Mouse (Mus musculus): ENCODE measurements around the gene 2010111I01Rik.
A peak's percentile ranks its signal among the peaks of the same experiment; 100 is the strongest.
"Not testable (repeated sequence)": the region's sequence is repeated elsewhere in the genome, so short reads cannot be mapped to it uniquely, and the experiment has no call there.

The 2010111I01Rik gene

DNA sequence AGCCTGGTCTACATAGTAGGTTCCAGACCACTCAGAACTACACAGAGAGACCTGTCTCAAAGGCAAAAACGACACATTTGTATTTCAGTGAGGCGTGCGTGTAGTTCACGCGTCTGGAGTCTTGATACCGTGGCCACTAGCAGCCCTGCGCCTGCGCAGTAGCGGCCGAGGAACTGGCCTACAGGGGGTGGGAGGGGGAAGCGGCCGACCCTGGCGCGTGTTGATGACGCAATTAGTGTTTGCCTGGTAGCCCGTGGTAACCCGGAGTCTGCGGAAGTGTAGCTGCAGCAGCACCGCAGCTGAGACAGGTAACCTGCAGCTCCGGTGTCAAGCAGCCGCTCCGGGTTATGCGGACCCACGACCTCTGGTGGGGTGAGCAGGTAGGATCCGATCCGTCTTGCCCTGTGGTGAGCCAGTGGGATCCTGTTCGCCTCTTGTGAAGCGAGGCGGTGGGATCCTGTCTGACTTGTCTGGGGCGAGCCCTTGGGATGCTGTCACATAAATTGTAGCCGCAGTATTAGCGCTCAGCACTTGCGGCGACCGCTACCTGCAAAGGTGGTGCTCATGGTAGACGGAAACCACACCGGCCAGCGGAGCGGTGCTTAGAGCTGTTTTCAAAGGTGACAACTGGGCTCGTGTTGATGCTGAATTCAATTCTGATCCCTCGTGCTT lies at the start of gene 2010111I01Rik:
Gene 2010111I01Rik (plus strand): TSS at position 254 of the 672 bp plus-strand sequence.
- DNase-seq (ENCODE audit: low spot score in 2 of 2): peak; percentile 83 to 96

DNA sequence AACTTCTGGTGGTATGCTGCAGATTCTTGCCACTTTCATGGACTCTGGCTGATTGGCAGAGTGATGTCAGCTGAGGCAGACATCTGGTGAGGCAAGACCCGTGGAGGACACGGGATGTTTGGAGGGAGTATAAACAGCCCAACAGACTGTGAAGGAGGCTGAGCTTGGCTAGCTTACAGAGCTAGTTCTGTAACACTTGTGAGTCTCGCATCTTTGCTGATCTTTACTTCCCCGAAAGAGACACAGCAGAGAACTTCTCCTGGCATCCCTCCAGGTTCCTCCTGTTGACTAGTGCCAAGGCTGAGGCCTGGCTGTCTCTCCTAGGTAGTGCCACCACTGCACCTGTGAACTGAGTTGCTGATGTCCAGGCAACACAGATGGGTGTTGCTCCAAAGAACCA lies 48.0 kb upstream of the 2010111I01Rik start:
- DNase-seq (ENCODE audit: low spot score in 2 of 2): no peak

DNA sequence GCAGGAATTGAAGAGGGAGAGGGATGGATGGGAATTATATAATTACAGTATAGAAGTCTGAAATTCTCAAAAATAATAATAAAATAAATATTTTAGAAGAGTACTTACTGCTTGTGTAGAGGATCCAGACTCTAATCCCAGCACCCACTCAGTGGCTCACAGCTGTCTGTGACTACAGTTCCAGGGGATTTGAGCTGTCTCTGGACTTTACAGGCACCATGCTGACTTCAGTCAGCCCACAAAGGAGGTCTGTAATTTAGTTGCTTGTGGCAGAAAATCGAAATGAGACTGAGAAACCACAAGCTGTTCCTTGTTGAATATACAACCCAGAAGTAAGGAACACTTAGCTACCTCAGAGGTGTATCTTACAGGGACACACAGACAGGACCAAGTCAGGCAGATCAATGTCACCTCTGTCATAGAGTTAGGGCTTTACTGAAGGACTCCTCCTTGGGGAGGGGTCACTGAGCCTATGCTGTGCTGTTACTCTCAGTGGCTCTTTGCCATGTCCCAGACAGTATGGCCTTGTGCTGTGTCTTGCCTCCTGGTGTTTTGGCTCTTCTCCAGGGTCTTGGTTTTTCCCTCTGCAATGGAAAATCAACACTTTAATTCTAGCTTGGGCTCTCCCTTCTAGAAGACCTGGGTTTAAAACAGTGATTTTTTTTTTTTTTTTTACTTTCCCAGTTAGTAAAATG lies 47.1 kb upstream of the 2010111I01Rik start:
- no peak for DNase-seq (ENCODE audit: low spot score in 2 of 2)

DNA sequence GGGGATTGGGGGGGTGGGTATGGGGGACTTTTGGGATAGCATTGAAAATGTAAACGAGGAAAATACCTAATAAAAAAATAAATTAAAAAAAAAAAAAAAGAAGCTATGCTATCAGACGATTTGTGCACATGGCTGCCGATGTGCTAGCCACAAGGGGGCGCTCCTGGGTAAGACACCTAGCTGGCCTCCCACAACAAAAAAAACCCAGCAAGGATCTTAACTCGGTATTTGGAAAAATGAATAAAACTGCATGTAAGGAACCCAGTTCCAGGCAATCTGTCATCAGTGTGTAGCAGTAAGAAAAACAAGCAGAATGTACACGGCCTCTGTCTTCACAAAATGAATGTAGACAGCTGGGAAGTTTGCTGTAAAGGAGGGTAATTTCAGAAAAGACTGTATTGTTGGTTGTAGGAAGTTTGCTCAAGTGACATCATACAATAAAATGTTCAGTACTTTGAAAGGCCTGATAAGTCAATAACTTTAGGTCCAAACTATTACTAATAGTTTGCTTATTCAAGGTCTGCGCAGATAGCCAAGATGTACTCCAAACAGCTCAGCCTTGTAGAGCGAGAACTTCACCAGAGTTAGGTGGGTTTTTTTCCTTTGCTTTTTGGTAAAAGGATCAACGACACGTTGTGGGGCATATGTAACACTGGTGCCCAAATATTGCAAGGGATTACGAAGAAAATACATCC lies 44.9 kb upstream of the 2010111I01Rik start:
- DNase-seq (ENCODE audit: low spot score in 2 of 2): peak in 1 of 2 experiments; percentile 80

DNA sequence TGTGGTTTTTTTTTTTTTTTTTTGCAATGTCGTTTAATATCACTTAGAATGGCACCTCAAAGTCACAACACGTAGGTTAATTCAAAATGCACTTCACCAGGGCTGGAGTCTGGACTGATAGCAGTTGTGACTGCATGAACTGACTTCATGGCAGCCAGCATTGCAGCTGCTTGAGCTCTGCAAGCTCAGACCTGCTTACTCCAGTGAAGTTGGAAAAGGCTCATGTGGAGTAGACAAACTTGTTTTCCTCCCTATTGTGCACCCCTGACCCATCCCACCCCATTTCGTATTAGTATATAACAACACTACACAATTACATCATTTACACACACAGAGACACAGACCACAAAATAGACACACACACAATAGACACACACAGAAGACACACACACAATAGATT lies 42.0 kb upstream of the 2010111I01Rik start:
- DNase-seq (ENCODE audit: low spot score in 2 of 2): no peak

DNA sequence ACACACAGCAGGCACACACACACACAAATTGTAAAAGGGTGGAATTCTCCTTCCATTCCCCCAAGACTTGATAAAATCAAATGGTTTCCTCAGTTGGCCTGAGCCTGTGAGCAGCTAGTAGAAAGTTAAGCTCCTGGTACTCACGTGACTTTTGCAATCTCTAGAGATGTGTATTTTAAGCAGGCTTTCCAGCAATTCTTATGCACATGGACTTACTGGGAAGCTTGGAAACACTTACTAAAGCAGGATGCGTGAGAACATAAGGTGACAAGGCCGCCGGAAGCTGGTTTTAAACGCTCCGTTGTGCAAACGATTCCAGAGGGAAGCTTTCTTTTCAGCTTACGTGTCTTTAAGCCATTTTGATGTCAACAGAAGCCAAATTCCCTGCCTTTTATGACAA lies 41.5 kb upstream of the 2010111I01Rik start:
- DNase-seq (ENCODE audit: low spot score in 2 of 2): no peak

DNA sequence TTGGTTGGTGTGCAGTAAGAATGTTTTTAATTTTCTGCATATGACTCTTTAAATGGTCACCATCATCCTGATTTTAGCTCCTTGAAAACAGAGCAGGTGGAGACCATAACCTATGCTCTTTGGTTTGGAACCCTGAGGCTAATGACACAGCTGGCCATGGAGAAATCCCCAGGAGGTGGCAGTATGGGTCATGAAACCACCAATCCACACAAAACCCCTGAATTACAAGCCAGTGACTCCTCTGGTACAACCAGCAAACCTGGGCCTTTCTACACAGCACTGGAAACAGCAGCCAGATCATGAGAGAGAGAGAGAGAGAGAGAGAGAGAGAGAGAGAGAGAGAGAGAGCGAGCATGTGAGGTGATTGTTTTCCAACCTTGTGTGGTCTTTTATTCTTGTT lies 38.2 kb upstream of the 2010111I01Rik start:
- DNase-seq (ENCODE audit: low spot score in 2 of 2): peak in 1 of 2 experiments; percentile 53

DNA sequence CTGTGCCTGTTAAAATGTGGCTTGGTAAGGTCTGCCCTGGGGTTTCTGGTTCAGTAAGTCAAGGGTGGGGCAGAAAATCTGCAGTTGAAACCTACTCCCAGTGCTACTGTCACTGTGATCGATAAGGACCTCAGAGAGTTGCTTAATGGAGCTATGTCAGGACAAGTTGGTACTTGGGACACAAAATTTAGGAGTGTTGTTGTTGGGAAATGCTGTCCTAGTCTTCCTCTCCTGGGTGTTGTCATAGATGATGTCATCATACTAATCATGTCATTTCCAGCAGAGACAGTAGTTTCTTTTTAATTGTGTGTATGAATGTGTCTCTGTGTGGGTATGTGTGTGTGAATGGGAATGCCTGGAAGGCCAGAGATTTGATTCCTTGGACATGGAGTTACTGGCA lies 37.2 kb upstream of the 2010111I01Rik start:
- no peak for DNase-seq (ENCODE audit: low spot score in 2 of 2)

DNA sequence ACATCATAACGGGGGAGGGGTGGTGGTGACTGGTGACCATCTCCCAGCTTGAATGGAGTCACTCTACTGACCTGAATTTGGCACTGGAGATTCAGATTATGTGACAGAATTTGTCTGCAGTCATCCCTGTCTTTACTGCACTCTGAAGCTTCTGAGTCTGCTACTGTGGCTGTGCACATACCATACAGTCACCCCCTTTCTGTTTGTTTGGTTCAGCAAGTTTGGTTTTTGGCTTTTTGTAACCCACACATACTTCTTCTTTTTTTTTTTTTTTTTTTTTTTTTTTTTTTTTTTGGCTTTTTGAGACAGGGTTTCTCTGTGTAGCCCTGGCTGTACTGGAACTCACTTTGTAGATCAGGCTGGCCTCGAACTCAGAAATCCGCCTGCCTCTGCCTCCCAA lies 35.5 kb upstream of the 2010111I01Rik start:
- not testable (repeated sequence) for DNase-seq (ENCODE audit: low spot score in 2 of 2)

DNA sequence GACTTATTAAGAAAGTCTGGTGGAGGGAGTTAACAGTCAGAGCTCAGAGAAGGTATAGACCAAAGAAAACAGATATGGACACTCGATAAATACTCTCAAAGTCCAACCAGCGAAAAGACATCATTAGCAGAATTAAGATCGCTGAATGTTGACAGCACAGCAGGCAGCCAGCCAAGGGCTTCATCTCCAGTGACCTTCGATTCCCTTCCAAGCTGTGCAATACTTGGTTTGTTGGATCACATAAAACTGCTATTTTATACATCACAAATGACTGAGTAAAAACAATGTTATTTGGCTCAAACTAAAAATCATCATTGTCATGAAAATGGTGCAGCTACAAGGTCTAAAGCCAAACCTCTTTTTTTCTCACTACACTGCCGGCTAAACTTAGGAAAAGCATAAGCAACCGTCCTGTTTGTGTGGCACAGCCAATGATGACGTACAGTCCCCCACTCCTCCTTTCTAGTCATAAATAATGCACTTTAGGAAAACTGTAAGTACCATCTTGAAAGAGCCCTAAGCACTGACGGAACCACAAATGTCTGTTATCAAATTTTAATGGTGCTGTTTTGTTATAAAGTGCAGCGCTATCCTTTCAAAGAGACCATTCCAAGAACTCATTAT lies 34.8 kb upstream of the 2010111I01Rik start:
- no peak for DNase-seq (ENCODE audit: low spot score in 2 of 2)

DNA sequence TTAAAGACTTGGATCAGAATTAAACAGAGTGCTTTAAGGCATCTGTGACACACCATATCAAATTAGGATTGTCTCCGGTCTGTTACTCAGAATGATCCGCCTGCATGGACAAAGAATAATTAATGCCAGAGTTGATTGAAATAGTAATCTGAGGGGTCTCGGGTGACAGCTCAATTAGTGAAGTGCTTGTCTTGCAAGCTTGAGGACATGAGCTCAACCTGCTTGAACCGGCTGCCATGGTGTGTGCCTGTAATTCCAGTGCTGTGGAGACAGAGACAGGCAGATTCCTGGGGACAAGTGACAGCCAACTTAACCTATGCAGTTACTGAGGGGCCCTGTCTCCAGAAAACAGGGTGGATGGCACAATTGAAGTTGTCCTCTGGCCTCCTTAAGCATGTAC lies 32.2 kb upstream of the 2010111I01Rik start:
- DNase-seq (ENCODE audit: low spot score in 2 of 2): no peak

DNA sequence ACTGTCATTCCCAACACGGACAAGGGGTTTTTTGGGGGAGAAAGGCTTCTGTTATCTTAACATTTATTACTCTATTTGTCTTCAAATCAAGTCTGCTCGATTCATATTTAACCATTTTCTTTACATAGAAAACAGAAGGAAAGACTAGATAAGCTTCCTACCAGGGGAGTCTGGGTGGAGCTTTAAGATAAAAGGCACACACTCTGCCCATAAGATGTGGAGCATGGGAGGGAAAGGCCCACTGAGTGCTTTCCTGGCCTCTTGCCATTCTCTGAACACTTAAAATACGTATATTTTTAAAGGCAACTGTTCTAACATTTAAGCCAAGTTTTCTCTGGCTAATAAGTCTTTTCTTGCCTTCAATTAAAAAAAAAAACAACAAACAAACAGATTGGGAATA lies 25.3 kb upstream of the 2010111I01Rik start:
- no peak for DNase-seq (ENCODE audit: low spot score in 2 of 2)

DNA sequence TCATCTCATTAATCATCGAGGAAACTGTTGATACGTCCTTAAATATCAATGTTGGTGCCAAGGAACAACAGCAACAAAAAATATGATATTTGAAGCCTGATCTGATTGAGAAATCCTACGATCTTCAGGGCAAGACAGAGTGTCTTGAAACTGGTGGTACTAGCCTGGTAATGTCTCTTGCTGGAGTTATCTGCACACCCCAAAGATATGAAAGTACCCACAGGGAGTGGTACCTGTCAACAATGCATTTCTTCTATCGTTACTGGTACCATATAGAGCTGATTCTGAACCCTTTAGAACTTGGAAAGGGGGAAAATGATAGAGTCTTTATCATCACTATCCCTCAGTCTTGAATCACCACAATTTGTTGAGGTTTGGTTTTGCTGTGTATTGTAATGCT lies 24.9 kb upstream of the 2010111I01Rik start:
- DNase-seq (ENCODE audit: low spot score in 2 of 2): no peak

DNA sequence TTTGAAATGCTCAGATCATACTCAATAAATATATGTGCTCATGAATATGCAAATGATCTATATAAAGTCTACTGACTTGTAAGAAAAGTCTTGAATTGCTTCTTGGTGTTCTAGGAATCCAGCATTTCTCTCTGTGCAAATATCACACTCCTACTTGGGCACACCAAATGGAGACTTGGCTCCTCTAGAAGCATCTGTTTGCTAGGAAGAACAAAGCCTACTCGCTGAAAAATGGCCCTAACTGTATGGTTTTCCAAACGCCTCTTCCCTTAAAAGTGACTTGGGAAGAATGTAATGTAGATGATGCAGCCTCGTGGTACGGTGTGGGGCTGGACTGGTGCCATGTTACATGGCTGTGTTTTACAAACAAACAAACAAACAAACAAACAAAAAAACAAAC lies 24.0 kb upstream of the 2010111I01Rik start:
- DNase-seq (ENCODE audit: low spot score in 2 of 2): peak; percentile 49 to 70

DNA sequence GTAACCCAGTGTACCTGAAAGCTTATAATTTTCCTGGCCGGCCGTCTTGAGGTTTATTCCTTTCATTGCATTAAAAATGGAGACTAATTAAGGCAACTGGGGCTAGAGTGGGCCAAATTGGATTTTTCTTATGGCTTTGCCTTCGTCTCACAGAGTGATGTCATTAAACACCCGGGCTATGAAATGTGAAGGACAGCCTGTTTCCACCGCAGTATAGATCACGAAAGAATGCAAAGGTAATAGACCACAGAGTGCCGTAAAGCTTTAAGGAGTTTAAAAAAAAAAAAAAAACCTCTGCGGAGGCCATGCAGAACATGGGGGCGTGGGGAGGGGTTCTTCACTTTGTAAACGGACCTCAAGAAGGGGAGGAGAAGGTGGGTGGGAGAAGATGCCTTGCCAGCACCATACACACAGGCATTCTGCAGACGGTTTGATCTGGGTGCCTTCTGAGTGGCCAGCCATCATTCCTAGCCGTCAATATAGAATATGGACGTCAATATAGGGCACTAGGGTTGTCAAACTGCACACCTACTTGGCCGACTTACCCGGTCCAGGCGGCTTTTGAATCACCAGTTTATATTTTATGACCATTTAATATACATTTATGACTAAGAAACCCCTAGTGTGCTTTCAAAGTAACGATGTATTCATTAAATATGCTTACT lies 23.2 kb upstream of the 2010111I01Rik start:
- DNase-seq (ENCODE audit: low spot score in 2 of 2): no peak

DNA sequence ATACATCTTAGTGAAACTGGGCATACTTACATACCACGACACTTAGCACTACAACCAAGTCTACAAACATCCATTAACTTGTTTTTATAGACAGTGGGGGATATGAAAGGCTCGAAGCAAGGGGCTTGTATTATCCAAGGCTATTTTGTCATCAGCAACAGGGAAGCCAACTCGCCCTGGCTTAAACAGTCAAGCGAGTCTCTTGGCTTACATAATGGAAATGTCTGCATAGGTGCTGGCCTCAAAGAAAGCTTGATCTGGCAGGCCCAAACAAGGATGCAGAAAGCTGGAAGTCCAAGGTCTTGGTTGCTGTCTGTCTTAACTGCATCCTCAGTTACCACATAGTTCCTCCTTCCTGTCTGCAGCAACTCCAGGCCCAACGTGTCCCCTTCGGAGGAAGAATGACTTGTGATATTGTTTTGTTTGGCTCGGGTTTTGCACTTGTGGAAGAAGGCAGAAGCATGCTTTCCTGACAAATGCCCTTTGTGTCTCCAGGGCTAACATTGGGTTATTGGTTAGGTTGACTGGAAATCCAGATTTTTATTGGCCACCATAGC lies 21.3 kb upstream of the 2010111I01Rik start:
- DNase-seq (ENCODE audit: low spot score in 2 of 2): no peak

DNA sequence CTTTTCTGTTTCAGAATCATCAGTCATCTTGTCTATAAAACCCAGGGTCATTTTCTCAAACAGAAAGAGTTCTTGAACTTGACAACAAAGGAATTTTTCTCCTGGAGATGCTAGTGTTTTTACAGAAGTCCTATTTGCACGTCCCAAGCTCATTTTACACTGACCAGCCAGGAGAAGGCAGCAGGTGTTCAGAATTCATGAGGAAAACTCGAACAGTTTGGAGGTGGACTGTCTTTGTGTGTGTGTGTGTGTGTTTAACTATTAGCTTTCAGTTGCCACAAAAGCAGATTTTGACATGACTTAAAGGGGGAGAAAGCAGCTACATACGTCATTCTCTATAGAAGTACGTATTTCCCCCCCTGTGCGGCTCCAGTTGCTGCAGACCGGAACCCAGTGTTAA lies 20.6 kb upstream of the 2010111I01Rik start:
- DNase-seq (ENCODE audit: low spot score in 2 of 2): no peak

DNA sequence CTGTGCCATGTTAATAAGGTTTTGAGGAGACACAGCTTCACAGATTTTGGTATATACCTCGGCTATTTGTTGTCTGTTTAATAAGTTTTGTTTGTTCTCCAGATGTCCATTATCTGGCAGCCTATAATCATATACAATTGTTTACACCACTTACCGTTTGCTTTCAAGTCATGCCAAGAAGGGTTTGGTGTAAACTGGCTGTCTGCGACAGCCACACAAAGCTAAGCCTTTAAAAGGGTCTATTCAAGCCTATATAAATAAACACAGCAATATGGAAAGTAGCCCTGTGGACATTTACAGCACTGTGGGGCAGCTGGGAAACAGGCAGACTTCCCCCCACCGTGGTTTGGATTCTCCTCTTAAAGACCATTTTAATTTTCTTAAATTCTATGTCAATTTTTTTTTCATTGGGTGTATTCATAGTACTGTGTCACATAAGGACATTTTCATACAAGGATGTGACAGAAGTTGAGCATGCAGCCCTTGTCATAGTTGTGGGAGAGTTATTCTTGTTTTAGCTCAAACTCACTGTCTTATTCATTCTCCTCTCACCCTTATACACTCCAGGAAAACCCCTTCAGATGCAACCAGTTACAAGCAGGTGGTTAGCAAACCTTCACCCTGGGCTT lies 15.0 kb upstream of the 2010111I01Rik start:
- DNase-seq (ENCODE audit: low spot score in 2 of 2): no peak

DNA sequence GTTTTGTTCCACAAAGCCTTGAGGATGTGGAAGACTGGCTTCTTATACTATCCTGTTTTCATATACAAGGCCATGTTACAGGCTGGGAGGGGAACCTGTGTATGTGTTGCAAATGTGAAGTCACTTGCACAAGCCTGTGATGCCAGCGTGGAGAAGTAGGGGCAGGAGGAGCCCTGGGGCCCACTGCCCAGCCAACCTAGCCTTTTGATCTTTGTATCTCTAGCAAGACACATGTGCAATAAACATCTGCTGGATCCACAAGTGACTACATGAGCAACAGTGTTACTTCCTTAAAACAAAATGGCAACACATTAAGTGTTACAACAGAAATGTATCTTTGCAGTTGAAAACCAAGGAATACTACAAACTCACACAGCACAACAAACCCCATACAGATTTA lies 13.1 kb upstream of the 2010111I01Rik start:
- DNase-seq (ENCODE audit: low spot score in 2 of 2): no peak

DNA sequence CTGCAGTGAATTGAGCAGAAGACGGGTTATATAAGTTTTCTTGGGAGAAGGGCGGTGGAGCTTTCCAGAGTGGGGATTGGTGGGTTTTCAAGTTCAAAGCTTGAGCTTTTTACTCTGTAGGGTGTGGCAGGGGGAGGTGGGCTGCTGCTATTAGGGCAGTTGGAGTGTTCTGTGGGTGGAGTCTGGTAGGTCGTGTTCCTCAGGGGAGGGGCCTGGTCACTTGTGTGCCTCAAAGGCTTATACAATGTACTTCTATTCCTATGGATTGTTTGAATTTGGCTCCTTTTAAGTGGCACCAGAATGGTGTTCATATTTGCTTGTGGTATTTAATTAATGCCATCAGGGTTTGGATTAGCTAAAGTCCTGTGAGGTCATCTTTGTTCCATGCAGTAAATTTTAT lies 12.6 kb upstream of the 2010111I01Rik start:
- DNase-seq (ENCODE audit: low spot score in 2 of 2): no peak

DNA sequence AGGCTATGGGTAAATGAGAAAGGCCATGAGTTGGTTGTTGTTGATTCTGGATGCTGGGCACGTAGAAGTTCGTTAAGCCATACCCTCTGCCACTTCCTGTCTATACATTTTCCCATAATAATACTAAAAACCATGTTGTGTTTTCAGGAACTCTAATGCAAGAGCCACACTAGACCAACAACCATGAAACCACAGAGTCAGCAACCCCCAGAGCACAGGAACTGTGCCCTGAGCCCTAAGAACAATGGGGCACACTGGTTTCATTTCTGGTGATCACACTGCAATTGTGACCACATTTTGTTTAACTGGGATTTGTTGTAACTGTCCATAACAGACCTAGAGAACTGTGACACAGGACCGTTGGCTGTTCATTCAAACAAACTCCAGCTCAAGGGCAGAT lies 12.1 kb upstream of the 2010111I01Rik start:
- no peak for DNase-seq (ENCODE audit: low spot score in 2 of 2)

All from left cerebral cortex, adult 9 months (tissue).